Mouse (Mus musculus): Measurements from ENCODE around the gene S100a6.

DNA sequence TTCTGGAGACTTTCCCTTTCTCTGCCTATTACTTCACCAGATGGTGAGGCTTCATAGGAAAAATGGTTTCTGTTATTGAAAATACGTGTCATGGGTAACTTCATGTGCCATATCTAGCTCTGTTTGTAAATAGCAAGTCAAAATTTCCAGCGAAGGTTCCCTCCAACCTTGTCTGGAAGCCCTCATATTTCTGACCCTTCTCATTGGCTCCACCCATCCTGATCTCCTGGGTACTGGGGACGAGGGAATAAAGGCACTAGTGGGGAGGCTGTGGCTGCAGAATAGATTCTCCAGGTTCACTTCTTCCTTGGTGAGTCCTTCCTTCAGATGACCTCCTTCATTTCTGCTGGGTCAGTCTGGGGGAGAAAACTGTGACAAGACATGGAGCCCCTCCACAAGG, 4.5 kb upstream of the S100a6 start, which contains the start of gene S100a5:
- no peak for TF ChIP-seq EP300 (IDR thresholded peaks at IDR 0.05; ENCODE audit: low read depth)
- TF ChIP-seq CTCF (IDR thresholded peaks at IDR 0.05; ENCODE audit: low read depth), result no peak

Measured in liver, embryonic 14.5 days (tissue).